Mouse (Mus musculus): ENCODE data around the gene Zbtb49. TPM values are rescaled to one million over a fixed set of nuclear protein-coding genes. Genes with fewer than 3 reads are reported as not detected.

Zbtb49 gene
- polyA plus RNA-seq, 2 experiments = 2.2 to 3.4 TPM

DNA sequence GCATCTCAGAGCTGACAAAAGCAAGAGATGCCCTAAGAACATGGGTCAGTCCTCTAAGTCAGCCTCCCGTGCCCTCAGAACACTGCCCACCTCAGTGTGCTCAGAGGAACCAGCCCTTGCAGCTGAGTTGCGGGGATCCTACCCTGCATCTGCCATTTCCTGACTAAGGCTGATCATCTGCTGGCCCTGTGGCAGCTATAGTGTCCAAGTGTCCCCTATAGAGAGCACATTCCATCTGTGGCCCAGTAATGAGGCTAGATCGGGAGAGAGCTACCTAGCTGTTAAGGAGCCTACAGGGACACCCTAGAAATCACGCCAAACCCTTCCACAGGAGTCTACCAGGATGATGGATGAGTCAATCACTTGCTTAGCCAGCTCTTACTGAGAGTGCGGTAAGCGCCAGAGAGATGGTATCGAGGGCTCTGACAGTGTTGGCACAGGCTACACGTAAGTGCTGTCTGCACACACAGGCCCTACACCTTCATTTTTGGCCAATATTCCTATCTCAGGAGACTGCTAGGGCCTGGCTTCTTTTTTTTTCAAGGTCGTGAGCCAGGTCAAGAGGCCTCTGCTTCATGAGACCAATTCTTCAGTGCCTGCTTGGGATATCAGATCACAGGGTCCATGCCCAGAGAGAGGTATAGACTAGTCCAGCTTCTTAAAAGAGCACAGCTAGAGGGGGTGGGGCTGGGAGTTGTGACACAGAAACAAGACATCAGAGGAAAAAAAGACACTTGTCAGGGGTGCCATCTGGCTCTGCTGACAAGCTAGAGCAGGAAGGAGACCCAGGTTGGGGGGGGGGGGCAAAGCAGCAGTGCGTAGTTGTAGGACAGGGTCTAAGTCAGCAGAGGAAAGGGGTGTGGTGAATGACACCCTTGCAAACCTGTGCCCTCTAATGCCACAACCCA, 67.8 kb downstream of the Zbtb49 start:
- Histone ChIP-seq H3K4me1 (replicated peaks; ENCODE audit: control insufficient read depth in 2 of 2, insufficient read depth in 2 of 2, low read length in 1 of 2) (no peaks in the 10 kb centered on the region), H3K36me3 (replicated peaks; ENCODE audit: control insufficient read depth, insufficient read depth, low read depth) (no peaks in the 10 kb centered on the region), H3K9me3 (ENCODE audit: control insufficient read depth, low read length) (no peaks in the 10 kb centered on the region), H3K4me3 (ENCODE audit: insufficient read depth in 1 of 2, low read depth in 2 of 2, low read length in 2 of 2) (no peak overlapping the region), H3K9ac (replicated peaks) (no peak overlapping the region), H3K4me2 (ENCODE audit: low read depth) (no peak overlapping the region), H3K27ac (no peak overlapping the region), H3K27me3 (ENCODE audit: control insufficient read depth, insufficient read depth, low read length) (peaks cover 2% of the 10 kb centered on the region)
- TF ChIP-seq CTCF (IDR thresholded peaks at IDR 0.05; ENCODE audit: low read depth) (no peak), EP300 (IDR thresholded peaks at IDR 0.05; ENCODE audit: low read depth) (no peak)
- no peak for DNase-seq (ENCODE audit: low read depth in 3 of 3, low spot score in 3 of 3)
- no peak for ATAC-seq (ENCODE audit: insufficient read depth)
- WGBS (ENCODE audit: insufficient replicate concordance) = 60% methylated on average over 10 of the region's 10 CpGs

- H3K9me3 ChIP-seq (ENCODE audit: control insufficient read depth, low read length) = no peaks in the 10 kb centered on the region
- no peaks in the 10 kb centered on the region for H3K4me1 ChIP-seq (replicated peaks; ENCODE audit: control insufficient read depth in 2 of 2, insufficient read depth in 2 of 2, low read length in 1 of 2)
- no peak for TF ChIP-seq CTCF (IDR thresholded peaks at IDR 0.05; ENCODE audit: low read depth)
- TF ChIP-seq EP300 (IDR thresholded peaks at IDR 0.05; ENCODE audit: low read depth) = no peak
- no peaks in the 10 kb centered on the region for H3K36me3 ChIP-seq (replicated peaks; ENCODE audit: control insufficient read depth, insufficient read depth, low read depth)
- H3K27ac ChIP-seq = no peak overlapping the region
- no peaks in the 10 kb centered on the region for H3K27me3 ChIP-seq (ENCODE audit: control insufficient read depth, insufficient read depth, low read length)
- H3K4me3 ChIP-seq (ENCODE audit: insufficient read depth in 1 of 2, low read depth in 2 of 2, low read length in 2 of 2) = no peak overlapping the region
- DNase-seq (ENCODE audit: low read depth in 3 of 3, low spot score in 3 of 3) (no peak), ATAC-seq (ENCODE audit: insufficient read depth) (no peak)
- 50% methylated on average over 3 of the region's 3 CpGs for WGBS (ENCODE audit: insufficient replicate concordance)
- no peak overlapping the region for H3K4me2 ChIP-seq (ENCODE audit: low read depth)
- no peak overlapping the region for H3K9ac ChIP-seq (replicated peaks)
These were observed 69.0 kb downstream of the Zbtb49 start for GRCm38 (mm10) chr5:38151264-38151663.

- ATAC-seq (ENCODE audit: insufficient read depth) (no peak), DNase-seq (ENCODE audit: low read depth in 3 of 3, low spot score in 3 of 3) (no peak)
- H3K27ac ChIP-seq = no peak overlapping the region
- no peaks in the 10 kb centered on the region for H3K27me3 ChIP-seq (ENCODE audit: control insufficient read depth, insufficient read depth, low read length)
- no peaks in the 10 kb centered on the region for H3K4me1 ChIP-seq (replicated peaks; ENCODE audit: control insufficient read depth in 2 of 2, insufficient read depth in 2 of 2, low read length in 1 of 2)
- no peak overlapping the region for H3K4me3 ChIP-seq (ENCODE audit: insufficient read depth in 1 of 2, low read depth in 2 of 2, low read length in 2 of 2)
- 64% methylated on average over 6 of the region's 6 CpGs for WGBS (ENCODE audit: insufficient replicate concordance)
- H3K9me3 ChIP-seq (ENCODE audit: control insufficient read depth, low read length) = no peaks in the 10 kb centered on the region
- no peak for TF ChIP-seq EP300 (IDR thresholded peaks at IDR 0.05; ENCODE audit: low read depth)
- no peak for TF ChIP-seq CTCF (IDR thresholded peaks at IDR 0.05; ENCODE audit: low read depth)
- no peak overlapping the region for H3K4me2 ChIP-seq (ENCODE audit: low read depth)
- no peaks in the 10 kb centered on the region for H3K36me3 ChIP-seq (replicated peaks; ENCODE audit: control insufficient read depth, insufficient read depth, low read depth)
- H3K9ac ChIP-seq (replicated peaks) = no peak overlapping the region
These were observed 73.7 kb downstream of the Zbtb49 start for GRCm38 (mm10) chr5:38146524-38146923.

- ATAC-seq (ENCODE audit: insufficient read depth) (no peak), DNase-seq (ENCODE audit: low read depth in 3 of 3, low spot score in 3 of 3) (no peak)
- Histone ChIP-seq H3K4me1 (replicated peaks; ENCODE audit: control insufficient read depth in 2 of 2, insufficient read depth in 2 of 2, low read length in 1 of 2) (no peaks in the 10 kb centered on the region), H3K27me3 (ENCODE audit: control insufficient read depth, insufficient read depth, low read length) (no peaks in the 10 kb centered on the region), H3K4me3 (ENCODE audit: insufficient read depth in 1 of 2, low read depth in 2 of 2, low read length in 2 of 2) (no peak overlapping the region), H3K27ac (no peak overlapping the region), H3K4me2 (ENCODE audit: low read depth) (no peak overlapping the region), H3K9me3 (ENCODE audit: control insufficient read depth, low read length) (no peaks in the 10 kb centered on the region), H3K36me3 (replicated peaks; ENCODE audit: control insufficient read depth, insufficient read depth, low read depth) (no peaks in the 10 kb centered on the region), H3K9ac (replicated peaks) (no peak overlapping the region)
- WGBS (ENCODE audit: insufficient replicate concordance) = 70% methylated on average over 6 of the region's 6 CpGs
- TF ChIP-seq EP300 (IDR thresholded peaks at IDR 0.05; ENCODE audit: low read depth) = no peak
- TF ChIP-seq CTCF (IDR thresholded peaks at IDR 0.05; ENCODE audit: low read depth) = no peak
These were observed 79.4 kb downstream of the Zbtb49 start for GRCm38 (mm10) chr5:38140893-38141292.

Other genes starting within 250 kb of the Zbtb49 start
- 6.4 and 8.0 TPM in 2 replicates for gene Stx18, start 181.7 kb downstream of the Zbtb49 start, polyA plus RNA-seq (2012; rRNA removed)
- 12.6 and 14.7 TPM in 2 replicates for gene Stx18, start 181.7 kb downstream of the Zbtb49 start, polyA plus RNA-seq (2014; fragmentation: Nextera tagmentation; extraction: Ambion mirVana)
- gene Nsg1, start 60.5 kb downstream of the Zbtb49 start, polyA plus RNA-seq (2012; rRNA removed) = 1.3 and 1.5 TPM in 2 replicates
- gene Nsg1, start 60.5 kb downstream of the Zbtb49 start, polyA plus RNA-seq (2014; fragmentation: Nextera tagmentation; extraction: Ambion mirVana) = 0.35 and 0.71 TPM in 2 replicates
- 19.1 and 44.6 TPM in 2 replicates for gene Lyar, start within 50 bp of the Zbtb49 start, polyA plus RNA-seq (2012; rRNA removed)
- 64.2 and 66.3 TPM in 2 replicates for gene Lyar, start within 50 bp of the Zbtb49 start, polyA plus RNA-seq (2014; fragmentation: Nextera tagmentation; extraction: Ambion mirVana)
- 24.0 and 26.7 TPM in 2 replicates for gene Tmem128, start 39.7 kb upstream of the Zbtb49 start, polyA plus RNA-seq (2012; rRNA removed)
- gene Tmem128, start 39.7 kb upstream of the Zbtb49 start, polyA plus RNA-seq (2014; fragmentation: Nextera tagmentation; extraction: Ambion mirVana) = 49.5 and 51.8 TPM in 2 replicates
- gene Otop1, start 55.5 kb upstream of the Zbtb49 start, polyA plus RNA-seq (2012; rRNA removed) = not detected in 2 replicates
- gene Otop1, start 55.5 kb upstream of the Zbtb49 start, polyA plus RNA-seq (2014; fragmentation: Nextera tagmentation; extraction: Ambion mirVana) = not detected in 2 replicates
- gene Drd5, start 98.9 kb upstream of the Zbtb49 start, polyA plus RNA-seq (2012; rRNA removed) = not detected in 2 replicates
- gene Drd5, start 98.9 kb upstream of the Zbtb49 start, polyA plus RNA-seq (2014; fragmentation: Nextera tagmentation; extraction: Ambion mirVana) = not detected in 2 replicates